Mouse (Mus musculus) embryonic facial prominence, embryonic 14.5 days (tissue): ENCODE measurements around the gene Zfp963. TPM values are rescaled to one million over a fixed set of nuclear protein-coding genes. Genes with fewer than 3 reads are reported as not detected.
"Not testable (repeated sequence)": the region's sequence is repeated elsewhere in the genome, so short reads cannot be mapped to it uniquely, and the experiment has no call there.

Experiments
- ATAC-seq: fragments of 200-750 bp; cut with Nextera tagmentation; 2 replicates; pipeline ENCODE4 v1.8.0; 2017; ENCODE audit warnings: low read depth, moderate number of reproducible peaks, moderate TSS enrichment
- DNase-seq: peaks from one replicate; pipeline ENCODE4 v3.0.0-alpha.2; 2015; ENCODE audit warnings: low spot score
- H3K27ac ChIP-seq: fragments of 300-500 bp; sonication (generic); replicated peaks from 2 replicates; pipeline ENCODE4 v1.5.1; 2014; ENCODE audit warnings: low read depth, mild to moderate bottlenecking, low read length, moderate library complexity
- H3K27me3 ChIP-seq: fragments of 300-500 bp; sonication (generic); replicated peaks from 2 replicates; pipeline ENCODE4 v1.6.1; 2014; ENCODE audit warnings: low read length; ENCODE audit not compliant: control insufficient read depth, insufficient read depth
- H3K36me3 ChIP-seq: fragments of 300-500 bp; sonication (generic); 2 replicates; pipeline ENCODE4 v1.6.1; 2014; ENCODE audit warnings: low read length, mixed read lengths; ENCODE audit not compliant: control insufficient read depth, insufficient read depth
- H3K4me1 ChIP-seq: fragments of 300-500 bp; sonication (generic); 2 replicates; pipeline ENCODE4 v1.6.1; 2014; ENCODE audit warnings: antibody characterized with exemption, low read length; ENCODE audit not compliant: control insufficient read depth, insufficient read depth
- H3K4me2 ChIP-seq: fragments of 300-500 bp; sonication (generic); 2 replicates; pipeline ENCODE4 v1.6.1; 2014; ENCODE audit warnings: low read depth, mild to moderate bottlenecking, low read length, moderate library complexity, mixed read lengths
- H3K4me3 ChIP-seq: fragments of 300-500 bp; sonication (generic); 2 replicates; pipeline ENCODE4 v1.5.1; 2014; ENCODE audit warnings: low read depth, mild to moderate bottlenecking, low read length
- H3K9ac ChIP-seq: fragments of 300-500 bp; sonication (generic); 2 replicates; pipeline ENCODE4 v1.6.1; 2014; ENCODE audit warnings: low read depth, mild to moderate bottlenecking, low read length, moderate library complexity, mixed read lengths
- H3K9me3 ChIP-seq: fragments of 300-500 bp; sonication (generic); 2 replicates; pipeline ENCODE4 v1.6.1; 2016; ENCODE audit warnings: low read length; ENCODE audit not compliant: control insufficient read depth
- WGBS: fragments of 180-500 bp; shearing (Covaris S2); extraction: QIAGEN DNeasy Blood & Tissue Kit; methylation state at CpG from one replicate; pipeline ENCODE4 v1.1.7; 2014; 5-methylcytosine and 5-hydroxymethylcytosine counted together
- polyA plus RNA-seq: library from polyadenylated mRNA; unstranded; fragments of >200 nt; fragmentation: Nextera tagmentation; extraction: Ambion mirVana; gene quantifications from 2 replicates; pipeline ENCODE4 v1.2.1, GENCODE M21; 2014

The Zfp963 gene
- polyA plus RNA-seq, 1 experiment from 2014 or later, result 6.4 TPM

GRCm38 (mm10) chr8:69716403-69717231 lies 33.2 kb downstream of the Zfp963 start:
- ATAC-seq, result peak; percentile 98
- H3K4me3 ChIP-seq, result peak overlapping the region; percentile 80
- WGBS, result under 1% methylated on average over 39 of the region's 52 CpGs

GRCm38 (mm10) chr8:69715366-69715765 lies 34.4 kb downstream of the Zfp963 start:
- WGBS, result 82% methylated on average over 6 of the region's 6 CpGs
- Histone ChIP-seq H3K9me3 (no peaks in the 10 kb centered on the region), H3K27me3 (no peaks in the 10 kb centered on the region), H3K4me2 (peak overlapping the region; percentile 56), H3K4me1 (peaks cover 6% of the 10 kb centered on the region), H3K27ac (no peak overlapping the region; the same call in 1 of the 2 replicates), H3K4me3 (peak overlapping the region; percentile 80), H3K36me3 (peaks cover 18% of the 10 kb centered on the region), H3K9ac (peak overlapping the region; percentile 52)
- DNase-seq, result no peak
- no peak for ATAC-seq

More at GRCm38 (mm10) chr8:69716403-69717231, 33.2 kb downstream of the Zfp963 start:
- H3K27me3 ChIP-seq, result no peaks in the 10 kb centered on the region
- H3K4me1 ChIP-seq, result peaks cover 6% of the 10 kb centered on the region
- H3K4me2 ChIP-seq, result peak overlapping the region; percentile 56
- peak; percentile 100 for DNase-seq
- H3K9ac ChIP-seq, result peak overlapping the region; percentile 98
- peak overlapping the region; percentile 100 for H3K27ac ChIP-seq
- peaks cover 15% of the 10 kb centered on the region; the same call in 1 of the 2 replicates for H3K36me3 ChIP-seq
- no peaks in the 10 kb centered on the region for H3K9me3 ChIP-seq

- Histone ChIP-seq H3K27me3 (no peaks in the 10 kb centered on the region), H3K36me3 (peaks cover 37% of the 10 kb centered on the region), H3K27ac (no peak overlapping the region), H3K4me1 (peaks cover 6% of the 10 kb centered on the region), H3K4me3 (no peak overlapping the region), H3K4me2 (no peak overlapping the region), H3K9me3 (no peaks in the 10 kb centered on the region), H3K9ac (no peak overlapping the region)
- DNase-seq, result no peak
- 88% methylated on average over 8 of the region's 8 CpGs for WGBS
- no peak for ATAC-seq
Measured at GRCm38 (mm10) chr8:69713516-69713915, 36.3 kb downstream of the Zfp963 start.

- WGBS, result 98% methylated on average over 10 of the region's 10 CpGs
- not testable (repeated sequence) for H3K4me1 ChIP-seq, H3K27ac ChIP-seq, H3K27me3 ChIP-seq, ATAC-seq, DNase-seq, H3K4me3 ChIP-seq, H3K4me2 ChIP-seq, H3K9ac ChIP-seq
- H3K9me3 ChIP-seq, result peaks cover 18% of the 10 kb centered on the region; the same call in 1 of the 2 replicates
- H3K36me3 ChIP-seq, result peaks cover 66% of the 10 kb centered on the region
Measured at GRCm38 (mm10) chr8:69710624-69711023, 39.1 kb downstream of the Zfp963 start, which contains the start of gene Zfp869. TSS of gene Zfp869 (minus strand) at chr8:69710724.

- WGBS, result 73% methylated on average over 6 of the region's 6 CpGs
- no peak for ATAC-seq
- Histone ChIP-seq H3K4me1 (no peaks in the 10 kb centered on the region), H3K27ac (no peak overlapping the region), H3K4me2 (no peak overlapping the region), H3K9me3 (peaks cover 17% of the 10 kb centered on the region; the same call in 1 of the 2 replicates), H3K9ac (no peak overlapping the region), H3K36me3 (peaks cover 47% of the 10 kb centered on the region), H3K27me3 (no peaks in the 10 kb centered on the region), H3K4me3 (no peak overlapping the region)
- DNase-seq, result no peak
Measured at GRCm38 (mm10) chr8:69701810-69702209, 48.0 kb downstream of the Zfp963 start.

Other genes with a start within 250 kb of the Zfp963 start
- not detected in 2 replicates for gene Gm7697, start 227.0 kb downstream of the Zfp963 start, polyA plus RNA-seq
- 17.3 and 19.8 TPM in 2 replicates for gene Zfp868, start 124.4 kb downstream of the Zfp963 start, polyA plus RNA-seq
- gene Zfp964, start 95.5 kb downstream of the Zfp963 start, polyA plus RNA-seq, result 1.5 and 1.8 TPM in 2 replicates
- 24.7 and 30.1 TPM in 2 replicates for gene Zfp869, start 39.2 kb downstream of the Zfp963 start, polyA plus RNA-seq
- gene Gm20422, start 24.9 kb upstream of the Zfp963 start, polyA plus RNA-seq, result 0.22 and 0.43 TPM in 2 replicates
- 41.8 and 42.9 TPM in 2 replicates for gene Atp13a1, start 41.2 kb upstream of the Zfp963 start, polyA plus RNA-seq
- gene Zfp866, start 41.2 kb upstream of the Zfp963 start, polyA plus RNA-seq, result 26.0 and 29.9 TPM in 2 replicates
- 7.0 and 8.6 TPM in 2 replicates for gene Gmip, start 58.7 kb upstream of the Zfp963 start, polyA plus RNA-seq
- 0.86 and 0.92 TPM in 2 replicates for gene Lpar2, start 72.5 kb upstream of the Zfp963 start, polyA plus RNA-seq
- 8.4 and 9.0 TPM in 2 replicates for gene Pbx4, start 82.5 kb upstream of the Zfp963 start, polyA plus RNA-seq
- 1.1 and 1.3 TPM in 2 replicates for gene Cilp2, start 137.7 kb upstream of the Zfp963 start, polyA plus RNA-seq
- gene Tssk6, start 152.2 kb upstream of the Zfp963 start, polyA plus RNA-seq, result 2.5 and 3.1 TPM in 2 replicates
- gene Ndufa13, start 152.6 kb upstream of the Zfp963 start, polyA plus RNA-seq, result 185 and 201 TPM in 2 replicates
- 3.6 and 3.8 TPM in 2 replicates for gene Yjefn3, start 152.7 kb upstream of the Zfp963 start, polyA plus RNA-seq
- 49.4 and 50.4 TPM in 2 replicates for gene Gatad2a, start 246.4 kb upstream of the Zfp963 start, polyA plus RNA-seq